Mouse (Mus musculus) kidney, postnatal 10 days (tissue): ENCODE data around the gene Rab31.

ENCODE experiments used
- DNase-seq: peaks from one replicate; pipeline ENCODE4 v3.0.0; 2021; ENCODE audit warnings: mixed read lengths

Gene Rab31

GRCm38 (mm10) chr17:65782551-65783141 lies 10.1 kb upstream of the Rab31 start, which contains the start of gene Ppp4r1:
Gene Ppp4r1, plus strand, starts transcription at chr17:65782573.
- peak; percentile 90 for DNase-seq

- no peak for DNase-seq
Observed at GRCm38 (mm10) chr17:65780970-65781369, 8.4 kb upstream of the Rab31 start.

GRCm38 (mm10) chr17:65777461-65777860 lies 4.9 kb upstream of the Rab31 start:
- DNase-seq, result no peak

- DNase-seq, result no peak
Observed at GRCm38 (mm10) chr17:65776228-65776627, 3.7 kb upstream of the Rab31 start.

- DNase-seq, result no peak
Observed at GRCm38 (mm10) chr17:65774439-65774838, 1.9 kb upstream of the Rab31 start.

- DNase-seq, result no peak
Observed at GRCm38 (mm10) chr17:65773617-65774016, 1.1 kb upstream of the Rab31 start.

- no peak for DNase-seq
Observed at GRCm38 (mm10) chr17:65770982-65771915, 1.3 kb downstream of the Rab31 start.

GRCm38 (mm10) chr17:65768486-65768885 lies 4.1 kb downstream of the Rab31 start:
- DNase-seq, result peak; percentile 42

- DNase-seq, result no peak
Observed at GRCm38 (mm10) chr17:65763221-65763620, 9.3 kb downstream of the Rab31 start.

- peak; percentile 11 for DNase-seq
Observed at GRCm38 (mm10) chr17:65757150-65757549, 15.4 kb downstream of the Rab31 start.

- no peak for DNase-seq
Observed at GRCm38 (mm10) chr17:65755857-65756256, 16.7 kb downstream of the Rab31 start.

GRCm38 (mm10) chr17:65753130-65753529 lies 19.4 kb downstream of the Rab31 start:
- DNase-seq, result no peak

GRCm38 (mm10) chr17:65750301-65750700 lies 22.3 kb downstream of the Rab31 start:
- DNase-seq, result no peak

GRCm38 (mm10) chr17:65749803-65750202 lies 22.7 kb downstream of the Rab31 start:
- DNase-seq, result no peak

GRCm38 (mm10) chr17:65748997-65749396 lies 23.6 kb downstream of the Rab31 start:
- no peak for DNase-seq

GRCm38 (mm10) chr17:65746314-65746713 lies 26.2 kb downstream of the Rab31 start:
- no peak for DNase-seq

- no peak for DNase-seq
Observed at GRCm38 (mm10) chr17:65743664-65744330, 28.8 kb downstream of the Rab31 start.

- no peak for DNase-seq
Observed at GRCm38 (mm10) chr17:65742969-65743368, 29.6 kb downstream of the Rab31 start.

- DNase-seq, result no peak
Observed at GRCm38 (mm10) chr17:65742245-65742905, 30.2 kb downstream of the Rab31 start.

GRCm38 (mm10) chr17:65741565-65741964 lies 31.0 kb downstream of the Rab31 start:
- no peak for DNase-seq

- no peak for DNase-seq
Observed at GRCm38 (mm10) chr17:65739874-65740725, 32.5 kb downstream of the Rab31 start.

- peak; percentile 48 for DNase-seq
Observed at GRCm38 (mm10) chr17:65737622-65738021, 34.9 kb downstream of the Rab31 start.
